Mouse (Mus musculus) lung, embryonic 16.5 days (tissue): Measurements from ENCODE around the gene Defb15. TPM values are rescaled to one million over a fixed set of nuclear protein-coding genes. Genes with fewer than 3 reads are reported as not detected.

Experiments
- polyA plus RNA-seq: library from polyadenylated mRNA; unstranded; fragments of >200 nt; fragmentation: Nextera tagmentation; extraction: Ambion mirVana; gene quantifications from 2 replicates; pipeline ENCODE4 v1.2.1, GENCODE M21; 2015

The Defb15 gene
- polyA plus RNA-seq, 1 experiment from 2014 or later, result not detected

Other genes with a start within 250 kb of the Defb15 start
- gene AY761184, start 229.1 kb downstream of the Defb15 start, polyA plus RNA-seq, result not detected in 2 replicates
- not detected in 2 replicates for gene Defa24, start 198.2 kb downstream of the Defb15 start, polyA plus RNA-seq
- not detected in 2 replicates for gene Defb50, start 109.2 kb downstream of the Defb15 start, polyA plus RNA-seq
- gene Defb2, start 92.8 kb downstream of the Defb15 start, polyA plus RNA-seq, result not detected in 2 replicates
- gene Defb10, start 73.8 kb downstream of the Defb15 start, polyA plus RNA-seq, result not detected in 2 replicates
- not detected in 2 replicates for gene Defb9, start 47.3 kb downstream of the Defb15 start, polyA plus RNA-seq
- gene Defb11, start 26.3 kb downstream of the Defb15 start, polyA plus RNA-seq, result not detected in 2 replicates
- not detected in 2 replicates for gene Defb35, start 5.6 kb upstream of the Defb15 start, polyA plus RNA-seq
- gene Defb13, start 14.1 kb upstream of the Defb15 start, polyA plus RNA-seq, result not detected in 2 replicates
- not detected in 2 replicates for gene Fam90a1a, start 26.0 kb upstream of the Defb15 start, polyA plus RNA-seq
- gene Ccdc70, start 37.1 kb upstream of the Defb15 start, polyA plus RNA-seq, result not detected in 2 replicates
- gene Atp7b, start 127.6 kb upstream of the Defb15 start, polyA plus RNA-seq, result 2.6 and 3.0 TPM in 2 replicates
- 27.9 and 30.1 TPM in 2 replicates for gene Alg11, start 128.0 kb upstream of the Defb15 start, polyA plus RNA-seq
- gene Nek5, start 192.3 kb upstream of the Defb15 start, polyA plus RNA-seq, result 2.0 and 3.1 TPM in 2 replicates
- 5.1 and 5.6 TPM in 2 replicates for gene Nek3, start 233.7 kb upstream of the Defb15 start, polyA plus RNA-seq